Mouse (Mus musculus) kidney, postnatal 36 days (tissue): ENCODE data around the gene Qrich2.
A peak's percentile ranks its signal among the peaks of the same experiment; 100 is the strongest.

Source experiments
- DNase-seq, 2 experiments: peaks; one replicate each; pipeline ENCODE4 v3.0.0; 2021 to 2022; ENCODE audit warnings: mixed read lengths in 2 of 2

Gene Qrich2

GRCm38 (mm10) chr11:116443311-116443710, 22.7 kb downstream of the Qrich2 start:
- DNase-seq: no peak

- DNase-seq: no peak
Measured at GRCm38 (mm10) chr11:116442867-116443177, 23.2 kb downstream of the Qrich2 start.

DNA sequence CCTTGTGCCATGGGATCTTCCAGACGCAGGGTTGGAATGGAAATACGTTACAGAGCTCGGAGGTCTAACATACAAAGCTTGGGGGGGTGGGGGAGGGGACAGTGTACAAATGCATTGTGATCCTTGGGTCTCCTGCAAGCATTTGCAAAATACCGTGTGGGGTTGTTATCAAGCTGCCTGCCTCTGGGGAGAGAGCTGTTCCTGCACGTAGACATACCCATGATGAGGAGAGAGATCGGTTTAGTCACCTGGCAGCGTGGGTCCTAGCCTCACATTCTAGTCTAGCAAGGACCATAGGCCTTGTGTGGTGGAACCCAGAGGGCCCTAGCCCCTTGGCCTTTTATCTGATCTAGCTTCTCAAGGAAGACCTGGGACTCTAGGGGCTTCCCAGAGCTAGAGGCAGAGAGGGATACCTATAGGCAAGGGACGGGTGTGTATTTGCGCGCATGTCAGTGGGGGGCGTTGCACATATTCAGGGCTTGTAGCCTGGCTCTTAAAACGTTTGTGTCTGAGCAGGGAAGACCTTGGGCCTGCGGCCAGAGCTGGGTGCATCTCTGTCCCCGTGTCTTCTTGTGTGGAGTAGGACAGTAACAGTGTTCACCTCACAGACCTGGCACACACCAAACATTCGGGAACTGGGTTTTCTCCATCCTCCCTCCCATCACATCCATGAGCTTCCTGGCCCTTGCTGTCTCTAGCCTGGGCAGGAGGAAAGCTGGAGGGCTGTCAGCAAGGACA, 23.7 kb downstream of the Qrich2 start:
- no peak for DNase-seq

- DNase-seq: peak in 1 of 2 experiments; percentile 56
Measured at GRCm38 (mm10) chr11:116440408-116441068, 25.5 kb downstream of the Qrich2 start.

DNA sequence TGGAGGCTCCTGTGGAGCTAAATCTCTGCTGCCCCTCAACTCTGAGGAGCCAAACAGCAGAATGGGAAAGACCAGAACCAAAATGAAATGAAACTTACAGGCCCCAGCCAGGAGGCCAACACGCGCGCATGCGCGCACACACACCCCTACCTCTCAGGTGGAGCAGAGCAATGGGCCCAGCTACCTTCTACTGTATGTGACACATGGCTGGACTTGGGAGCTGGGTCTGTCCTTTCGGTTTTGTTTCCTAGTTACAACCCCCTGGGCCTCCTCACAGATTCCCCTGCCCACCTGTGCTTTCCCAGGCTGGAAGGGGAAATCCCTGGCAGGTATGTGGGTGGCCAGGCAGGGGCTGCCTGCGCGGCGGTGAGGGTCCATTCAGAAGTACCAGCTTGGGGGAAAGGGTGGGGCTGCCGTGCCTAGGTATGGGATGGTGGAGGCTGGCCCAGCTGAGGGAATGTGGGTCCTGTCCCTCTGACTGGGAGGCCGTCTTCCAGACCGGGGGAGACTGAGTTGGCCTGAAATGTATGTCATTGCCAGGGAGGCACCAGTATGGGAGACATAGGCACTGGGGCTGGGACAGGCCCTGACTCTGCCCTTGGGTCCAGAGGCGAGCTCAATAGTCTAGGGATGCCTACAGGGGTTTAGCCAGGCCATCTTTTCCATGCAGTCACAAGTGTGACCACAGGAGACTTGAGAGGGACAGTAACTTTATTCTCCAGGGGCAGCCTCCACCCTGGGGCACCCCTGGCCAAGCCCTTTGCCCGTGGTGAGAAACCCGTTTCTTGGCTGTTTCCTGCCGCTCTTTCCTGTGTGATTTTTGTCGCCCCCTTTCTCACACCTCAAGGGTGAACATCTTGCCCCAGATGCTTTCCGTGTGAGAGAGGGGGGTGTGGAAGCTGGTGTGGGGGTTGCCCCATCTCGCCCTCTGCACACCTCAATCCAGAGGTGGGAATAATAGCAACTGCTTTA, 26.5 kb downstream of the Qrich2 start:
- DNase-seq: no peak

- DNase-seq: no peak
Measured at GRCm38 (mm10) chr11:116437541-116437940, 28.5 kb downstream of the Qrich2 start.

DNA sequence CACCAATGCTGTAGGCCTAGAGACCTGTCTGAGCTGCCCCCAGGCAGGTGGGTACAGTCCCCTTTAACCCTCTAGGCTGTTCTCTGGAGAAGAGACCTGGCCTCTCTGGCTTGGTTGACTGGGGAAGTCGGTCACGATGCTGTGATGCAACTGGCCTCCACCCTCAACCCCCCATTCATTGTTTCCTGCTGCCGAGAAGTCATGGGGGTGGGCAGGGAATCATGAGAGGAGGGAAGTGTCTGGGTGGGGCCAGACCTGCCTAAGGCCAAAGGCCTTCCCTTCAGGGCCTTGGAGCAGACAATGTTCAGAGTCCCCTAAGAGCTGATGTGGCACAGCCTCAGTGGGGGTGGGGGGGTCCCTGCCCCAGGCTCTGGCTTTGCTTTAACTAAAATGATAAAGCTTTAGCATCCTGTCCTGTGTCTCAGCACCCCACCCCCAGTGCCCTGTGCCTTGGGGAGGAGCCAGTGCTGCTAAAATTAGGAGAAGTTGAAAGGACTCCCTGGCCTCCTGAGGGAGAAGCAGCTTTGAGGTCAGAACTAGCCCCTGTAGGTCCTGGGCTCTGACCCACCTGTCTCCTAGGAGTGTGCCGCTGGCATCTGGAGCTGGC, 29.2 kb downstream of the Qrich2 start:
- DNase-seq: peak; percentile 60 to 74

DNA sequence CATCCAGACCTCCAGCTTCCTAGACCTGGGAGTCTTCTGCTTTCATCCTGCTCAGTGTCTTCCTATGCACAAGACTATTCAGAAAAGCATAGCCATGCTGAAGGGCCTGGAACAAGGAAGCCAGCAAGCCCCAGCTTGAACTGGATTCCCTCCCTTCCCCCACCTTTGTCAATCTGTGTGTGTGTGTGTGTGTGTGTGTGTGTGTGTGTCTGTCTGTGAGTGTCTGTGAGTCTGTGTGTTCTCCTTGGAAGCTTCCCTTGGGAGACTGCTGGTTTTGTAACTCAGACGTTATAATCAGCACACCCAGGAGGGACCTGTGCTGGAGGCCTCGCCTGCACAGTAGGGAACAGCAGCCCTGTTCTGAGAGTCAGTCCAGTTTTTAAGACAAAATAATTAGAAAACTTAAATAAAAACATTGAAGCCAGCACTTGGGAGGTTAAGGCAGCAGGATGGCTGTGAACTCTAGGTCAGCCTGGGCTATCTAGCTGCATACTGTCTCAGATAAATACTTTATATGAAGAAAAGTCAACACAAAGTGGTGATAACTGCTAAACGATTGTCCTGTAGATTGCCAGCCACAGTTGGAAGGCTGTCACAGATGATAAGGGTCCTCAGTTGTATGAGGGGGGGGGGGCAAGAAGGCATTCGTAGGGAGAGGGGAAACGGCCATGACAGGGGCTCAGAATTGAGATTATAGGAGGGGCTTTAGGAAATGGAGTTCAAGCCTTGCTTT, 29.9 kb downstream of the Qrich2 start:
- no peak for DNase-seq

- DNase-seq: peak; percentile 72 to 83
Measured at GRCm38 (mm10) chr11:116434967-116435752, 30.9 kb downstream of the Qrich2 start.

GRCm38 (mm10) chr11:116434287-116434966, 31.6 kb downstream of the Qrich2 start:
- DNase-seq: peak; percentile 62 to 79

- DNase-seq: peak; percentile 99 to 100
Measured at GRCm38 (mm10) chr11:116433356-116434286, 32.4 kb downstream of the Qrich2 start, which contains the start of gene Ubald2. Gene Ubald2, plus strand, starts transcription at chr11:116434094.

DNA sequence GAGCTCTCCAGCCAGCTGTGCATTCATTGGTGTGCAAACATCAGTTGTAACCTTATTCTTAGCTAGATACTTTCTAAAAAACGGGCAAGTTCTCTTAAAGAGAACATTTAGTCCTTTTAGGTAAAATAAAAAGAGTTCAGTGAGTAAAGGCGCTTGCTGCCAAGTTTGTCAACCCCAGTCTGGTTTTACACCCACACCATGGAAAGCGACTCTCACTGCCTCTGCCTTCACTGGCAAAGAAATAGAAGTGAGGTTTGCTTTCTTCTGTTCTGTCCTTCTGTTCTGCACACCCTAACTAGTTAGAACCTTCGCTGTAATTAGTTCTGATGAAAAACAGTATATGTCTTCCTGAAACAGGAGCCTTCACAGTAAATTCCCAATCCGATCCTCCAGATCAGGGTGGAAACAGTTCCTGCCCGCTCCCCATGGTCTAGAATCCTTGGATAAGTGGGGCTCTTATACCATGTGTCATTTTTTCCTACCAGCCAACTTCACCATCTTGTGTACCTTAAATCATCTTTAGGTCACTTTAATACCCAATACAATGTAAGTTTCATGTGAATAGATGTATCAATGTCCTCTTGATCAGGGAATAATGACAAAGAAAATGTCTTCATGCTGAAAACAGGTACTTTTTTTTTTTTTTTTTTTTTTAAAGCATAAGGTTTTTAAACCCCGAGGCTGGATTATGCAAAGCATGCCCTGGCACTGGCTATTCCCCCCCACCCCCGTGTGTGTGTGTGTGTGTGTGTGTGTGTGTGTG, 33.3 kb downstream of the Qrich2 start:
- DNase-seq: no peak

DNA sequence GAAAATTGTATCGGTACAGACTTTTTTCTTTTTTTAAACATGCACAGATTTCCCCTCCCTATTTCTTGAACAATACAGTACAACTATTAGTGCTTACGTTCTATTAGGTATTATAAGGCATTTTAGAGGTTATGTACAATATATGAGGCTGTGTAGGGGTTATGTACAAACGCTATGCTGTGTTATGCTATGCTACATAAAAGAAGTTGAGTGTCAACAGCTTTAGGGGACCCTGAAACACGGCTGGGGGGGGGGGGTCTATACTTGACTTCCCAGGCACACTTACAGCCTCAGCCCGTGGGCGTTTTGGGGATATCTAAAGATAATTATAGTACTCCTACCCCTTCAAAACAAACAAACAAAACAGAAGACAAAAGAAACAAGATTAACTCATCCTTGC, 33.9 kb downstream of the Qrich2 start:
- no peak for DNase-seq

DNA sequence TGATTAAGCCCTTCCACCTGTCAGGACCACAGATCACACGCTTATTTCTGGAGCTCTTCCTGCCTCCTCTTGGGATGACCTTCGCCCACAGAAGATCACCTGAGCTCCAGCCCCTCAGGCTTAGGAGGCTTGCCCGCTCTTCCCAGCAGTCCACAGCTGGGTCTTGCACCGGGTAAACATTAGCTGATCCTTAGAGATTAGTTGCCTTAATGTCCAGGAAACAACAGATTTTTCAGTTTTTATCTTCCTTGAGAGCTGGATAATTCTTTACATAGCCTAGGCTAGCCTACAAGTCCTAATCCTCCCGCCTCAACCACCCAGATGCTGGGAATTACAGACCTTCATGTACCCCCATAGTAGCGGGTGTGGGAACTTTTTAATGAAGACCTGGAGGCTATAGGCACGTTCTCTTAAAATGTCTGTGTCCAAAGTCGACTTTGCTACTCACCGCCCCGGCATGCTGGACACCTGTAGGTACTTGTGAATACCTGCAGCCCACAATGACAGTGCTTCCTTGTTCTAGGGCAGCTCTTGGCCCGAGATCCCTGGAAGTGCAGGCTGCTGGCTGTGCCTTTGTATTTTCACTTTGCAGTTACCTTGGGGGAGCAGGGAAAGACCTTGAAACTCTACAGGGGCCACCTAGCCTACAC, 34.5 kb downstream of the Qrich2 start:
- peak; percentile 58 to 68 for DNase-seq

DNA sequence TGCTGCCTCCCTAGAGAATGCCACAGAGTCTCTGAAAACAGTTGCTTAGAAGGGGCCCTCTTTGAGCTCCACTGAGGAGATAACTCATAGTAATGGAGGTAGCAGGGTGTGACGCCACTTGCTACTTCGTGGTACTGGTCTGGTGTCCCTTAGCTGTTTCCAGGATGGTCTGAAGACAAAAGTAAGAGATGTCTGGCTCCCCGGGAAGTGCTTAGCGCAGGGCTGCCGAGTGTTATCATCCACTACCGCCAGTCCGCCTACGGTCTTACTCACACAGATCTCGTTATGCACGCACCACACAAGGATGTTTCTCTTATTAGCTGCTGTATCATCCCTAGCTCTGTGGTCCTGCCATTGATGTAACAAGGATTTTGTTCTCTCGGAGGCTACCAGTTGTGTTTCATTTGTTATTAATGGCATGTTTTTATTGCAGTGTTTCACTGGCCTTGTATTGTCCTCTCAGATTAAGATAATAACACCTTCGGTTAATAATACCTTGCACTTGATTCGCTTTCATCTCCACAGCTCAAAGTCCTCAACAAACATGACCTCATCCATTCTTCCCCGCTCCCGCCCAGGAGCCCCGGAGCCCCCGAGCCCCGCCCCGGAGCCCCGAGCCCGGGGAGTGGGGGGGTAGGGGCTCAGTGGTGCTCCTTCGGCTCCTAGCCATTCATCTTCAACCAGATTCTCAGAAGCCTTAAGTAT, 35.2 kb downstream of the Qrich2 start:
- no peak for DNase-seq

DNA sequence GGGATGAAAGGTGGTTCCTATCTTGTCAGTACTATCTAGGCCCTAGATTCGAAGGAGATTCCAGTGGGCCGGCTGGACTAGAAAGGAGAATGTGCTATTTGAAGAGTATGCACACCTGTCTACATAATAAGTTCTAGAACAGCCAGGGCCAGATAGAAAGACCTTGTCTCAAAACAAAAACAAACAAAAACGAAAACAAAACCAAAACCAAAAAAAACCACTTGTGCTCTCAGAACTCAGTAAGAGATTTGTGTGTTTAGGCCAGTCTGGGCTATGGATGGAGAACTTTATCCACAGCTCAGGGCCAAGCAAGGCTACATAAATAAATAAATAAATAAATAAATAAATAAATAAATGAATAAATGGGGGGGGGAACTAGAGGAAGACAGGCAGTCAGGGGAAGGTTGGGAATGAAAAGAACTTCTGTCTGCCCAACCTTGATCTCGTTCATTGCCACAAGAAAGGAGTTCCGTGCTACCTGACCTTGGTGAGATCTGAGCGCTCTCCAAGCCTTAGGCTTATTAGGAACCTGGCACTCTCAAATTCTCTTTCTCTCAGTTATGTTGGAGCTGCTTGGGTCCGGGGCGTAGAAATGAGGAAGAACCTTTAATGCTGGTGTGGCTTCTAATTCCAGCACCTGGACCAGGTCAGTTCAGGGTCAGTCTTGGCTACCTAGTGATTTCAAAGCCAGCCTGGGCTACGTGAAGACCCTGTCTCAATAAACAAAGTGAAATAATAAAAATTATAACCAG, 36.0 kb downstream of the Qrich2 start:
- DNase-seq: no peak
